Mouse (Mus musculus) lung, postnatal 0 days (tissue): ENCODE results near the gene Acbd4.

Source experiments
- CTCF ChIP-seq: IDR thresholded peaks from 2 replicates; pipeline ENCODE4 v1.5.1; 2016; ENCODE audit warnings: antibody characterized with exemption, mild to moderate bottlenecking
- EP300 ChIP-seq: IDR thresholded peaks from 2 replicates; pipeline ENCODE4 v1.6.1; 2016; ENCODE audit warnings: antibody characterized with exemption, mild to moderate bottlenecking, control low read depth

DNA sequence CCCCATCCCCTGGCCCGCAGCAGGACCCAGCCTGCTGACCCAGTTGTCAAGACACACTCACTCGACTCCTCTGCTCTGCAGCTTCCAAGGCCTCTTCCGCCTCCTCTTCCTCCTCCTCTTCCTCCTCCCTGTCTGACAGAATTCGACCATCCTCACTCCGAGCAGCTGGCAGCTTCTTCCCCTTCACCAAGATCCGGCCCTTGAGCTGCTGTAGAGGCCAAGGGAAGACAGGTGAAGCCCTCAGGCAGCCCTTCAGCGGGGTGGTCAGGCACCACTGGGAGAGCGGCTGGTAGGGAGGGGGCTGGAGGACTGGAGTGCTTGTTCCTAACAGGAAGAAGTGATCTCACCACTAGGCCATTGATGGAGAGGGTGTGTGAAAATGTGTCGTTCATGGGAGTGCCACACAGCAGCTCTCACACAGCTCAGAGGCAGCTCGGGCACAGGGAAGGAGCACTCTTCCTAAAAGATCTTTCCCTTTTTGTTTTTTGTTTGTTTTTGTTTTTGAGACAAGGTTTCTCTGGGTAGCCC is 26.6 kb upstream of the Acbd4 start:
- TF ChIP-seq CTCF (no peak), EP300 (no peak)
